Comparison of ENCODE assay signal across 14 mouse cellular contexts in genomic region chr5:99111755-99112154, GRCm38 (mm10).
"Had no signal": no experiment of that assay in that cellular context is flagged by ENCODE, and none has a peak within 500 bp of the region (broad histone marks: within the 10 kb centered on the region; RNA-seq: fewer than 3 reads in every experiment).

No protein-coding gene starts in this region.

- H3K9me3 ChIP-seq: limb, embryonic 12.5 days; limb, embryonic 15.5 days; megakaryocyte, embryonic 14.5 days; midbrain, embryonic 10.5 days; midbrain, embryonic 13.5 days had no signal

- H3K9ac ChIP-seq: limb, embryonic 12.5 days; limb, embryonic 15.5 days; liver, embryonic 14.5 days; liver, postnatal 0 days; midbrain, embryonic 13.5 days had no signal

- H3K36me3 ChIP-seq: limb, embryonic 12.5 days; limb, embryonic 15.5 days; midbrain, embryonic 10.5 days; midbrain, embryonic 13.5 days had no signal

- H3K4me3 ChIP-seq: limb, embryonic 12.5 days; limb, embryonic 15.5 days; megakaryocyte, embryonic 14.5 days; midbrain, embryonic 10.5 days; midbrain, embryonic 13.5 days had no signal

- H3K27me3 ChIP-seq: limb, embryonic 12.5 days; limb, embryonic 15.5 days; megakaryocyte, embryonic 14.5 days; midbrain, embryonic 13.5 days had no signal

- H3K4me1 ChIP-seq: limb, embryonic 12.5 days; limb, embryonic 15.5 days; megakaryocyte, embryonic 14.5 days had no signal

- H3K27ac ChIP-seq: limb, embryonic 12.5 days; limb, embryonic 15.5 days; liver, embryonic 14.5 days; midbrain, embryonic 10.5 days; midbrain, embryonic 13.5 days had no signal

- ATAC-seq: liver, postnatal 0 days; lung, postnatal 0 days had no signal

- H3K4me2 ChIP-seq: limb, embryonic 12.5 days; limb, embryonic 15.5 days; liver, embryonic 11.5 days; midbrain, embryonic 13.5 days had no signal

- DNase-seq: kidney, adult 18-20 months; kidney, adult 9 months; kidney, postnatal 14 days; liver, postnatal 0 days; lung, postnatal 36 days; thymus, postnatal 25 days had no signal
